Mouse (Mus musculus) thymus, adult 2 months (tissue): ENCODE measurements around the gene Tnfsfm13. TPM values are rescaled to one million over a fixed set of nuclear protein-coding genes. Genes with fewer than 3 reads are reported as not detected.
A peak's percentile ranks its signal among the peaks of the same experiment; 100 is the strongest.

ENCODE experiments used
- DNase-seq: peaks from one replicate; pipeline ENCODE4 v3.0.0; 2021
- H3K27ac ChIP-seq: fragments of 200-500 bp; 2 replicates; pipeline ENCODE4 v1.5.1; 2012; ENCODE audit warnings: low read length, control low read depth; ENCODE audit not compliant: control insufficient read depth, insufficient read depth
- H3K27me3 ChIP-seq: fragments of 200-500 bp; 2 replicates; pipeline ENCODE4 v1.6.1; 2012; ENCODE audit warnings: mild to moderate bottlenecking, low read length, moderate library complexity, mixed read lengths; ENCODE audit not compliant: control insufficient read depth, insufficient read depth
- H3K36me3 ChIP-seq: fragments of 200-500 bp; 2 replicates; pipeline ENCODE4 v1.6.1; 2012; ENCODE audit warnings: mild to moderate bottlenecking, low read length, moderate library complexity; ENCODE audit not compliant: control insufficient read depth, insufficient read depth
- H3K4me1 ChIP-seq: fragments of 200-500 bp; replicated peaks from 2 replicates; pipeline ENCODE4 v1.6.1; 2012; ENCODE audit warnings: low read length; ENCODE audit not compliant: control insufficient read depth, insufficient read depth
- H3K4me3 ChIP-seq: fragments of 200-500 bp; 2 replicates; pipeline ENCODE4 v1.5.1; 2012; ENCODE audit warnings: mild to moderate bottlenecking, low read length, control low read depth, moderate library complexity; ENCODE audit not compliant: control insufficient read depth, insufficient read depth
- CTCF ChIP-seq: fragments of 200-500 bp; IDR thresholded peaks from 2 replicates; pipeline ENCODE4 v1.5.1; 2012; ENCODE audit warnings: mild to moderate bottlenecking, control low read depth, low read length, moderate library complexity, borderline replicate concordance; ENCODE audit not compliant: control insufficient read depth, poor library complexity, insufficient read depth; ENCODE audit errors: extremely low read depth
- POLR2A ChIP-seq: fragments of 200-500 bp; IDR thresholded peaks from 2 replicates; pipeline ENCODE4 v1.6.1; 2012; ENCODE audit warnings: mild to moderate bottlenecking, low read length, control low read depth, moderate library complexity; ENCODE audit not compliant: control insufficient read depth, poor library complexity, insufficient read depth; ENCODE audit errors: extremely low read depth
- WGBS: fragments of 180-500 bp; shearing (Covaris S2); methylation state at CpG from one replicate; pipeline ENCODE4 v1.1.7; 2018; 5-methylcytosine and 5-hydroxymethylcytosine counted together
- polyA plus RNA-seq: library from polyadenylated mRNA; depleted of rRNA; stranded (reverse); fragments of >200 nt; gene quantifications from 2 replicates; pipeline ENCODE4 v1.2.3, GENCODE M21; 2012

Tnfsfm13 gene
- polyA plus RNA-seq, 1 experiment, result 2.7 TPM

DNA sequence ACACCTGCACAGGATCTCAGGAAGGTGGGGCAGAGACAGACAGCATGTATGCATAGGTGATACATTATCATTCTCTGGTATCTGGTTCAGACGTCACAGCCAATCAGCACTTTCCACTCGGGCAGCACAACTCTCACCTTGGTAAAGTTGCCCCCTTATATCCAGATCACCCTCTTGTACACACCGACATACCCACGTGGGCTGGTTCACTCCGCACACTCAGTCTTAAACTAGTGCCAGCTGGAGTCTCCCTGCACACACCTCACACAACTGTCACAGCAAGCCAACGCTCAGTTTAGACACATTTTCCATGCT, 895 bp downstream of the Tnfsfm13 start:
- no peak for DNase-seq
- WGBS, result 73% methylated on average over 6 of the region's 6 CpGs
- Histone ChIP-seq H3K4me3 (peak overlapping the region; percentile 34; the same call in 1 of the 2 replicates), H3K27ac (no peak overlapping the region), H3K27me3 (peaks cover 3% of the 10 kb centered on the region; the same call in 1 of the 2 replicates), H3K36me3 (no peaks in the 10 kb centered on the region), H3K4me1 (no peaks in the 10 kb centered on the region)
- TF ChIP-seq POLR2A, result no peak
- TF ChIP-seq CTCF, result no peak

DNA sequence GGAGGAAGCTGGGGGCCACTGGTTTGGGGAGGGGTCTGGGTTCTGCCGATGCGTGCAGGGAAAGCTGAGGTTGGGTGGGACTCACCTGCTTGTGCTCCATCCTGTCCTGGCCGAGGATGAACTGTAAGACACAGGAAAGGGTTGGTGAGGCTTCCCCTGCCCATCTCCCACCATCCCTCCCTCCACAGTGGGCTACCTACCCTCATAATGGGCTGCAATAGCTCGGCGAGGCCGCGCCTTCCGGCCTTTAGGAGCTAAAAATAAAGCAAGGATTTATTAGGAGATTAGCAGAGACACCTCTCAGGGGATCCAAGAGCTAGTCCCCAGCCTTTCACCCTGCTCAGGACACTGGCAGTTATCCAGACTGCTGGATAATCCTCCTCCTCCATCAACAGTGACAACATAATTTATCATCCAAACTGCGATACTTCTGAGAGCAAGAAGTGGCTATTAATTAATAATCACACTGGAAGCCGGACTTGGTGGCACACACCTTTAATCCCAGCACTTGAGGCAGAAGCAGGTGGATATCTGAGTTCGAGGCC, 2.4 kb downstream of the Tnfsfm13 start:
- peaks cover 3% of the 10 kb centered on the region; the same call in 1 of the 2 replicates for H3K27me3 ChIP-seq
- TF ChIP-seq CTCF (no peak), POLR2A (no peak)
- WGBS, result 60% methylated on average over 11 of the region's 11 CpGs
- DNase-seq, result no peak
- H3K4me3 ChIP-seq, result no peak overlapping the region
- no peaks in the 10 kb centered on the region for H3K36me3 ChIP-seq
- H3K4me1 ChIP-seq, result no peaks in the 10 kb centered on the region
- H3K27ac ChIP-seq, result no peak overlapping the region

DNA sequence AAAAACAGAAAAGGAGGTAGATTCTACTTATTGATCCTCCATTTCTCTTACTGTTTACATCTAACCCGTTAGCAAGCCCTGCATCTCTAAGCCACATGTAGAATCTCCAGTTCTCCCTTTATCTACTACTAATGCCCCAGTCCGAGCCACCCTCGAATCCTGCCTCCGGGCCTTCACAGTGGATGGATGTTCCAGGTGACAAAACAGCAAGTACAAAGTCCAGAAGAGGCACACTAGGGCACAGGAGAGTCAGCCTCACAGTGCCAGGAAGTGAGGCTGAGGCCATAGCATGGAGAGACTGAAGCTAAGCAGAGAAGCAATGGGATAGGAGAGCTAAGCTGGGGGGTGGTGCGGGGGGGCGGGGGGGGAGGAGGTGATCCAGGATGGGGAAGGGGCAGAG, 3.0 kb downstream of the Tnfsfm13 start:
- Histone ChIP-seq H3K27me3 (peaks cover 3% of the 10 kb centered on the region; the same call in 1 of the 2 replicates), H3K36me3 (no peaks in the 10 kb centered on the region), H3K27ac (no peak overlapping the region), H3K4me1 (no peaks in the 10 kb centered on the region), H3K4me3 (no peak overlapping the region)
- no peak for DNase-seq
- 90% methylated on average over 6 of the region's 6 CpGs for WGBS
- TF ChIP-seq POLR2A (no peak), CTCF (no peak)

DNA sequence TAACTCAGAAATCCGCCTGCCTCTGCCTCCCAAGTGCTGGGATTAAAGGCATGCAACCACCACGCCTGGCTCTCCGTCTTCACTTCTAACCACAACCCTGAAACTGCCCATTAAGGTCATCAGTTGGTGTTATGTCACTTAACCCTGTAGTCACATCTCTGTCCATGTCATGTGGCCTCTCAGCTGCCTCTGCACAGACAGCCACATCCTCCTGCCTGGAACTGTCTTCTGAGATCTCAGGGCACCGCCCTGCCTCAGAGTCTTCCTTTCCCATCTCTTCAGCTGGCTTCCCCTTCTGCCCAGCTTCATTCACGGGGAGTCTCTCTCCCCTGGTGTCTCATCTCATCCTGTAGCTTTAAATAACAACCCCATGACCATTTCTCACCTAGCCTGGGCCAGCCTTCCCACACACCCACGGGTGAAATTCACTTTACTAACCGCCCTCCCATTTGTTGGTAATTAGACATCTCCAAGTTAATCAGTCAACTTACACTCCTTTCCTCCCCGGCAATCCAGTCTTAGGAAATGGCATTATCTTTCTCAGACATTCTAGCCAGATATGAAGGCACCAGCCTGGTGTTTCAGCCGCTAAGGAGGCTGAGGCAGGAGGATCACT, 3.6 kb downstream of the Tnfsfm13 start:
- Histone ChIP-seq H3K27ac (no peak overlapping the region), H3K27me3 (peaks cover 3% of the 10 kb centered on the region; the same call in 1 of the 2 replicates), H3K4me3 (no peak overlapping the region), H3K4me1 (no peaks in the 10 kb centered on the region), H3K36me3 (no peaks in the 10 kb centered on the region)
- no peak for TF ChIP-seq CTCF
- no peak for TF ChIP-seq POLR2A
- WGBS, result 62% methylated on average over 9 of the region's 9 CpGs
- DNase-seq, result no peak

DNA sequence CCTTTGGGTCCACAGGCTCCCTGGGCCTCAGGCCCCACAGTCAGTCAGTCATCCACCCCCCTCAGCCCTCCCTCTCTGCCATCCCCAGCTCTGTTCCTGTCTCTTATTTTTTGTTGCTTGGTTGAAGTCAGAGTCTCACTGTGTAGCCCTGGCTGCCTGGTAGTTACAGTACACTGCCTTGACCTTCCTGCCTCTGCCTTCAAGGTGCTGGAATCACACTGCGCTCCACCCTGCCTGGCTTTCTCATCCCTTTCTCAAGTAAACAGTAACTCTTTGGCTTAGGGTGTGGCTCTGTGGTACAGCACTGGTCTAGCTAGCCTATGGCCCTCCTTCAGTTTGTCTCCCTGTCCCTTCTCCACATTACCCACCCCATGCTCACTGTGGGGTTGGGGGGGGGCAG, 6.0 kb downstream of the Tnfsfm13 start:
- TF ChIP-seq POLR2A (no peak), CTCF (no peak)
- Histone ChIP-seq H3K27ac (no peak overlapping the region), H3K4me3 (no peak overlapping the region), H3K36me3 (no peaks in the 10 kb centered on the region), H3K27me3 (no peaks in the 10 kb centered on the region), H3K4me1 (no peaks in the 10 kb centered on the region)
- 100% methylated on average over 1 of the region's 1 CpGs for WGBS
- DNase-seq, result no peak

DNA sequence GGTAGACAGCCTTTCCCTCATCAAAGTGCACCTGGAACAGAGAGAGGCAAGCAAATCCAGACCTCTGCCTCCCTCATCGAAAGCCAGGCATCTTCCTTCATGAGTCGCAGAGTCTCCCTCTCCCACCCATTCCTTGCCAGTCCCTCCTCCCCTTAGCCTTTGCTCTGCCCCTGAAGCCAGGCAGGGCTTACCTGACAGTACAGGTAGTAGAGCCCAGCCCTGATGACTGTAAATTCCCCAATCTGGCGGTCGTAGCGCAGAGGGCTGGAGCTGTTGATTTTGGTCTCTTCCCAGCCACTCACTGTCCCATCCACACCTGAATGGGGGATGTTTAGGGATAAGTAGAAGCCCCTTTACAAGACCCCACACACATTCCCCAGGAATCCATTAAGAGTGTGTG, 8.8 kb downstream of the Tnfsfm13 start:
- WGBS, result 91% methylated on average over 5 of the region's 5 CpGs
- no peaks in the 10 kb centered on the region for H3K27me3 ChIP-seq
- H3K27ac ChIP-seq, result no peak overlapping the region

DNA sequence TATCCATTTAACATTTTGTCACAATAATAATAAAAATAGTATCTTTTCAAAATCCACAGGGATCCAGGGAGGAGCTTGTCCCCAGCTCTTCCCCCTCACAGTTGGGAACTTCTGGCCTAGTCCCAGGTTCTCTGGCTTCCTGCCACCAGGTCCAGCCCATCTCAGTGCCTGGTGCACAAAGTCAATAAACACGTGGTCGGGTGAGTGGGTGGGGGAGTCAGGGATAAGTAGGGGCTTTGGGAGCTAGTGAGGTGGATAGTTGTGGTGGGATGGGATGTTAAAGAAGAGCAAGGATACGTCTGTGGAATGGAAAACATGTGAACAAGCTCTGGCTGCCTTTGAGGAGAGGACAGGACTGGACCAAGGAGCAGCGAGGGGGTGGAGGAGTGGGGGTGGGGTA, 9.5 kb downstream of the Tnfsfm13 start:
- H3K4me1 ChIP-seq, result peaks cover 2% of the 10 kb centered on the region; the same call in 1 of the 2 replicates
- H3K4me3 ChIP-seq, result no peak overlapping the region
- TF ChIP-seq CTCF, result no peak
- no peak for TF ChIP-seq POLR2A
- WGBS, result 63% methylated on average over 4 of the region's 4 CpGs
- no peak for DNase-seq
- H3K27me3 ChIP-seq, result no peaks in the 10 kb centered on the region
- no peaks in the 10 kb centered on the region for H3K36me3 ChIP-seq
- no peak overlapping the region for H3K27ac ChIP-seq

More for the DNA sequence above, 8.8 kb downstream of the Tnfsfm13 start:
- peaks cover 2% of the 10 kb centered on the region; the same call in 1 of the 2 replicates for H3K4me1 ChIP-seq
- H3K36me3 ChIP-seq, result no peaks in the 10 kb centered on the region
- no peak overlapping the region for H3K4me3 ChIP-seq
- no peak for DNase-seq
- TF ChIP-seq CTCF (no peak), POLR2A (no peak)
